Mouse (Mus musculus): ENCODE data around the gene Creb3l4.

Creb3l4 gene

DNA sequence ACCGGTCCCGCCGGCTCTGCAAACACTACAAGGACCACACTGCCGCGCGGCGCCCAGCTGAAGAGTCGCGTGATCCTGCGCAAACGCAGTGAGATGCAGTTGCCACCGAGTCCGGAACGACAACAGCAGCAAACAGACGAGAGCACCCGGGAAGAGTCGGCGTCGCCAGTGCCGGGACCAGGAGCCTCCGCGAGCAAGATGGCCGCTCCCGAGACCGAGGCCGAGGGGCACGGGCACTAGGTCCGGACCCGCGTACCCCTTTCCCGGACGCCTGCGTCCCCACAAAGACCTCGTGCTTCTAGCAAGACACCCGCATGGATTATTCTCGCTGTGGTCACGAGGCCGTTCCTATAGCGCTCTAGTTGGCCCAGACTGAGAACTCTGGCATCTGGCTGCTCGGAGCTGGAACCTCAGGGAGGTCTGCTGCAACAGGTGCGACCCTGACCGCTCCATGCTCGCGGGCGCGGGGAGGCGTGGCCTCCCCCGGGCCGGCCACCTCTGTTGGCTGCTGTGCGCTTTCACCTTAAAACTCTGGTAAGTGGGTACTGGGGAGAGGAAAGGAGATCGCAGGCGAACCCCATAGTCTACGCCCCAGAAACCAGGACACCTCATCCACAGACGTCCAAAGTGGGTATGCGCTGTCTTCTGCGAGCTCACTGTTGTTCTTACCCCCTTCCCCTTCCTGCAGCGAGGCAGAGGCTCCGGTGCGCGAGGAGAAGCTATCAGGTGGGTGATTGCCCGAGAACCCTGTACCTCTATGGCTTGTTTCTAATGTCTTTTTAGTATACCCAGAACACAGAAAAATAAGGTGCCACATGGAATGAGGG lies 11.6 kb downstream of the Creb3l4 start, which contains the start of gene Jtb:
Gene Jtb (plus strand): TSS at position 91 of the 827 bp plus-strand sequence.
- DNase-seq (ENCODE audit: low spot score in 2 of 2): peak; percentile 84 to 89

DNA sequence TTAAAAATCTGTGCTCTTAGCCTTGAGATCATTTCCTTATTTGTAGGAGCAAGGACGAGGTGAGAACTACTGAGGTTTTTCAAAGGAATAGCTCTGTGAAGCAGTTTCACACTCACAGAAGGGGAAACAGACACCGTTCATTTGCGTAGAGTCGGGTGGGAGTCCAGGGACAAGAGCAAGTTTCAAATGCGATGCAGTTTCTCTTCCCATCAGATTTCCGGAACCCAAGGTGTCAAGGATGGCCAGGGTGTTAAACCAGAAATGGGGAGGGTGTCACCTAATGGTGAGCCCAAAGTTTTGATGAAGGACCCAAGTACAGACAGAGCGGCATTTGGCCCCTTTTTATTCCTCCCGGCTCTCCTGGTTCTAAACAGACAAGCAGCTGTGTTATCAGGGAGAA lies 12.2 kb downstream of the Creb3l4 start:
- DNase-seq (ENCODE audit: low spot score in 2 of 2): no peak

DNA sequence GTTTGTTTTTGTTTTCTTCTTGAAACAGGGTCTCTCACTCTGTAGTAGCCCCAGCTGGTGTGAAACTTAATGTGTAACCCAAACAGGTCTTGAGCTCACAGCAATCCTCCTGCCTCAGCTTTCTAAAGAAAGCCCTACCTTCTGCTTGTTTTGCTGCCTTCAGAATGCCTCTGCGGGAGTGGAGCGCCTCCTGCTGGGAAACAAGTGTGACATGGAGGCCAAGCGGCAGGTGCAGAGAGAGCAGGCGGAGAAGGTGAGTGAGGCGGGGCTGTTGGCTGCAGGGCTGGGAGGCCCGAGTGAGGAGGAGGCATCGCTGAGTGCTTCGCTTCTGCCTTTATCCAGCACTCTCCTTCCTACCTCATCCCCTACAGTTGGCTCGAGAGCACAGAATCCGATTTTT lies 19.0 kb downstream of the Creb3l4 start:
- no peak for DNase-seq (ENCODE audit: low spot score in 2 of 2)

DNA sequence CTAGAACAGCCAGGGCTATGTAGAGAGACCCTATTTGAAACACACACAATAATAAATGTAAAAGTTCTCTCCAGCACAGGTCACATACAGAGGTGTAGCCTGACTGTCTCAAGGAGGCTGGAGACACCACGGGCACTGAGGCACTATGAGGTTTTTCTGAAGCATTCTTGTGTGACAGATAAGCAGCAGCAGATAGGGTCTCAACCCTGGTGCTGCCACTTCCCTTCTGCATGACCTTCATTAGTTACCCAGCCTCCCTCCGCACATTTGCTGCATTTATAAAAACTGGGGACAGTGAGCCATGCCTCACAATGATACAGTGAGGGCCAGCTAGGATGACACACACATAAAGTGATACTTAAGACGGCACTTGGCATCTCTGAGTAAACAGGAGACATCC lies 20.4 kb downstream of the Creb3l4 start:
- DNase-seq (ENCODE audit: low spot score in 2 of 2): no peak

DNA sequence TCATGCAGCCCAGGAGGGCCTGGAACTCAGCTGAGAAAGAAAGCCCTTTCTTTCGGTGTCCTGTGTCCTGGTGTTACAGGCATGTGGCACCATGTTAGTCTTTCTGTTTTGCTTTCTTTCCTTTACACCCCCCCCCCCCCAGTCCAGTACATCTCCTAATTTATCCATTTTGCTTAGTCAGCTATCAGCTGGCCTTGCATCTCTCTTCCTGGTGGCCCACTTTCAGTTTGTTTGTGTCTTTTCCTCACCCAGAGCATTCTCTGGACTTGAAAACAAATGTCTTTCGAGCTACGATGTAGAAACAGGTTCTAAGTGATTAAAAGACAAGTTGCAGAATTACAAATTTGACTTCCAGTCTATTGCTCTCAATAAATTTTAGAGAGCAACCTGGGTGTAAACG lies 20.9 kb downstream of the Creb3l4 start:
- no peak for DNase-seq (ENCODE audit: low spot score in 2 of 2)

DNA sequence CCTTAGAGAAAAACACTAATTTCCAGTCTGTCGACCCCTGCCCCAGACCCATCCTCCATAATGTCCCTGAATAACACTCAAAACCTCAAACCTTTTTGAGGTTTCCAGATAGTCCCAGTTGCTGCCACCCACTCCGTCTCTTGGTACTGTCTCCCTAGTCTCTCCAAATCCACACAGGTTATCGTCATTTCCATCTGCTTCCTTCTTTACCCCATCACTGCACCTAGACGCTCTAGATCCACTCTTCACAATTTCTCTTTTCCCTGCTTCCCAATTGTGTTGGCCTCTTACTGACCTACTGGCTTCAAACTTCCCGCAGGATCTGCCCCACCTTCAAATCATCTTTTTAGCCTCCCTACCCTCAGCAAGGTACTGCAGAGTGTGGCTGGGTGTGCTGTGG lies 22.2 kb downstream of the Creb3l4 start:
- no peak for DNase-seq (ENCODE audit: low spot score in 2 of 2)

DNA sequence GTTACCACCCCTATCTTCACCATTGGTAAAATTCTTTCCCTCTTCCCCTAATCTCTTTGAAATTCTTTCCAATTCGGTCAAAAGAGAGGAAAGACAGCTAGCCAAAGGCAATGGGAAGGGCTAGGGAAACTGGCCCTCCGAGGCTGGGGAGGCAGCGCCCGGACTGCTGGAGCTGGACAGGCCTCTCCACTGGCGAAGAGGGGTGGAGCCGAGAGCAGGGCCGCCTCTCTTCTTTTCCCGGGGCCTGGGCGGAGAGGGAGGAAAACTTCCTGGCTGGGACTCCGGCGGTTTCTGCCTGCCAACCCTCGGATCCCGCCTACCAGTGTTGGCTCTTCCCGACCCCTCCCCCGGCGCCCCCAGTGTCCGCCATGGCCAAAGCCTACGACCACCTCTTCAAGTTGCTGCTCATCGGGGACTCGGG lies 22.8 kb downstream of the Creb3l4 start:
- no peak for DNase-seq (ENCODE audit: low spot score in 2 of 2)

DNA sequence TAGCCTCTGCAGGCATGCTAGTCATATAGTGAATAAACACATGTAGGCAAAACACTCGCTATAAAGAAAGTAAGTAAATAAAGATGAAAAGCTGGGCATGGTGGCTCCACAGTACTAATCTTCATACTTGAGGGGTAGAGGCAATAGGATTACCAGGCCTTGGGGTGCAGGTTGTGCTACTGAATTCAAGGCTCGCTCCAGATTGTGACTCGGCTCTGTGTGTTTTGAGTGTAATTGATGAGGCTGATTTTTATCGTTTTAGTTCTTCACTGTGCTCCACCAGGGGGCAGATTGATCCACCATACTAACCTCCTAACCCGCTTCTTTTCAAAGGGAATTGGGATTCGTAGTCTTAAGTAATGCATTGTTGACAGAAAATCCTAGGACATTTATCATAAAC lies 23.2 kb downstream of the Creb3l4 start:
- peak; percentile 29 to 55 for DNase-seq (ENCODE audit: low spot score in 2 of 2)

DNA sequence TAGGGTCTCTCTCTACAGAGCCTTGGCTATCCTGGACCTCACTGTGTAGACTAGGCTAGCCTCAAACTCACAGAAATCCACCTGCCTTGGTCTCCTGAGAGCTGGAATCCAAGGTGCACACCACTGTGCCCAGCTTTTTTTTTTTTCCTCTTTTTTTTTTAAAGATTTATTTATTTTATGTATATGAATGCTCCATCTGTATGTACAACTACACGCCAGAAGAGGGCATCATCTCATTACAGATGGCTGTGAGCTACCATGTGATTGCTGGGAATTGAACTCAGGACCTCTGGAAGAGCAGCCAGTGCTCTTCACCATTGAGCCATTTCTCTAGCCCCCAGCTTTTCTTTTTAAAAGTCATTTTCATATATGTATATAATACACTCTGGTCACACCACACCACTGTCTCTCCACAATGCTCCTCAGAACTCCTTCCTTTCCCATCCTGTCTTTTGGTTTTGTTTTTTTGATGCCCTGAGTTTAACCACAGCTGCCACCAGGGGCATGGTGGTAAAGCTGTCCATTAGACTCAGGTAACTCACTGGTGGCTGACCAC lies 27.4 kb downstream of the Creb3l4 start:
- peak in 1 of 2 experiments; percentile 26 for DNase-seq (ENCODE audit: low spot score in 2 of 2)

DNA sequence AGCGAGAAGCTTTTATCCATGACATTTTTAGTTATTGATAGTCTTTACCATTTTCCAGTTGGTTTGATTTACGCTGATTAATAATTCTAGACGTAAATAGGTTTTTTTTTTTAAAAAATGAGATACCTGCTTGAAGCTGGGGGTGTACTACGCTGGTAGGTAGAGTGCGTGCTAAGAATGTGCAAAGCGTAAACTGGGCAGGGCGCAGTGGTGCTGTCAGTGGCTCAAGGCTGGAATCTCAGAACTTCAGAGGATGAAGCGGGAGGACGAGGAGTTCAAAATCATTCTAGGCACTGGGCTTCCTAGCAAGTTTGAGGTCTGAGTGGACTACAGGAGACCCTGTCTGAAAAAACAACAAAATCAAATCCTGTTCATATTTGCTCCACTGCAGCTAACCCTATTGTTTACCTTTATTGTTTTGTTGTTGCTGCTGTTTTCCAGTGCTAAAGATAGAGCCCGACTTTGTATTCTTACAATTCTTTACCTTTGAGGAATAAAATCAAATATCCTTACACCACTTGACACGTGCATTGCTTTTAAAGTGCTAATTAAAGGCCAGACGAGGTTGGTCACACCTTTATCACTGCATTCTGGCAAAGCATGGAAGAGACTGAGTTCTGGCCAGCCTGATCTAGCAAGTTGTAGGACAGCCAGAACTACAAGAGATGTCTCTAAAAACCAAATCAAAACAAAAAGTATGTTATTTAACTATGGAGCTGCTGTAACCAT lies 29.2 kb downstream of the Creb3l4 start:
- no peak for DNase-seq (ENCODE audit: low spot score in 2 of 2)

DNA sequence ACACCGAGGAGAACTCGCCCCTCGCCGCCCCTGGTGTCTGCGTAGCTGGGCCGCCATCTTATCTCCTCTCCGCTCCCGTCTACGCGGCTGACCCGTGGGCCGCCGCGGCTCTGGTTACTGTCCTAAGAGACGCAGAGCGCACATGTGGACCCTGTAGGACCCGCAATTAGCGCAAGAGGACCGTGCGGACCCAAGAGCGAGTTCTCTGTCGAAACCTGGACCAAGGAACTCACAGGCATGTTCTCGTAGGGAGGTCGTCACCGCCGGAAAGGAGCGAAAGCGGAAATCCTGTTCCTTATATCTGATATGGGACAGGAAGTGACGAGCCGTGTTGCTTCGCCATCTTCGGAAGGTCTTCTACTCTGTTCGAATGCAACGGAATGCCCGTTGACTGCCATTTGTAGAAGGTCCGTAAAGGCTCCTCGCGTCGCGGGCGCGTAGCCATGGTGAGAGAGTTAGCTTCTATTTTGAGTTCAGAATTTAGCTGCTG lies 29.9 kb downstream of the Creb3l4 start, which contains the start of the genes Rps27 and Rab13:
Gene Rps27 (minus strand): TSS at position 275 of the 490 bp plus-strand sequence.
Gene Rab13 (plus strand): TSS at position 319 of the 490 bp plus-strand sequence.
- DNase-seq (ENCODE audit: low spot score in 2 of 2): peak; percentile 92

DNA sequence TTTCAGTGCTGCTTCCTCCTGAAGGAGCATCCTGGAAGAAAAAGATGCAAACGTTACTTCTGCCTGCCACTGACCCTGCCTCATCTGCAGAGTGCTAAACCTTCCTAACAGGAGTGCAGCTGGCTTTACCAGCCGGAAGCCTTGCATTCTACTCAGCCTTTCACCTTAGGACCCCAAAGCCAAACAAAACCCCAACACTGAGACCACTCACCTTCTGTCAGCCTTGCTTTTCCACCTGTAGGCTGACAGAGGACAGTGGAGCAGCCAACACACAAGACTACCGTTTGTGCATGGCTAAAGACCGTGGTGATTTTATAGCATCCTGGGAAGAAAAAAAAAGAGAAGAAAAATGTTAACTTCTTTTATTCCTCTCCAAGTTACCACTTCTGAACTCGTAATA lies 30.6 kb downstream of the Creb3l4 start:
- no peak for DNase-seq (ENCODE audit: low spot score in 2 of 2)

DNA sequence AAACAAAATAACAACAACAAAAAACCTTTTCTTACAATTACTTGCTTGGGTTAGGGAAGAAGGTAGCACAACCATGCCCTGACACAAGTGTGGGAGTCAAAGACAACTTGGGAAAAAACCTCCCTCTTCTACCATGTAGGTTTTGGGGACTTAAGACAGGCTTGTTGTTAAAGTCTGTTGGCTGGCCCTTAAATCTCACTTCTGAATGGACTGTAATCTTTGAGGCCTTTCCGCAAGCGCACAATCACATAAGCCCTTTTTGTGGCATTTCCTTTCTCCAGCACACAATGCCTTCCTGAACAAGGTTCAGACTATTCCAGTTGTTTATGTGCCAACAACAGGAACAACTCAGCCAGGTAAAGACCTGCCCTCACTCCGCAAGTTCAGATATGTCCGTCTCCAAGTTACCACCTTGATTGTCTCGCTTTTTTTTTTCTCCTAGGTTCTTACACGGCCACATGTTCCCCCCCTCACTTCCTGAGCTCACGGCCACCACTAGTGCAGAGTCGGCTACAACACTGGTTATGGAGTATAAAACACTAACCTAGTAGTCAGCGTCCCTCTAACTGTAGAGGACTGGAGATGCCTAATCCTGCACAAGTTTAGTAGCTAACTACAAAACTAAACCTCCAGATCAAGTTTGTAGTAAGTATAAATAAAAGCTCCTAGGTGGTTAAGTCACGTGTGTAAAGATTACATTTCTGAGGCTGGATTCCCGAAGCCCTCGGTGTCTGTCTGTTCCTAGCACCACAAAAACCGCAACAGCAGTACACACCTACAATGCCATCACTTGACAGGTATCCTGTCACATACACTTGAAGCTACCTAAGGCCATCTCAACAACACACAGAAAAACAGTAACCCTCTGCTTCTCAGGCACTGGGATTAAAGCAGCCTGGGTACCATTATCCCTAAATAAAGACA lies 31.6 kb downstream of the Creb3l4 start:
- peak in 1 of 2 experiments; percentile 8 for DNase-seq (ENCODE audit: low spot score in 2 of 2)

DNA sequence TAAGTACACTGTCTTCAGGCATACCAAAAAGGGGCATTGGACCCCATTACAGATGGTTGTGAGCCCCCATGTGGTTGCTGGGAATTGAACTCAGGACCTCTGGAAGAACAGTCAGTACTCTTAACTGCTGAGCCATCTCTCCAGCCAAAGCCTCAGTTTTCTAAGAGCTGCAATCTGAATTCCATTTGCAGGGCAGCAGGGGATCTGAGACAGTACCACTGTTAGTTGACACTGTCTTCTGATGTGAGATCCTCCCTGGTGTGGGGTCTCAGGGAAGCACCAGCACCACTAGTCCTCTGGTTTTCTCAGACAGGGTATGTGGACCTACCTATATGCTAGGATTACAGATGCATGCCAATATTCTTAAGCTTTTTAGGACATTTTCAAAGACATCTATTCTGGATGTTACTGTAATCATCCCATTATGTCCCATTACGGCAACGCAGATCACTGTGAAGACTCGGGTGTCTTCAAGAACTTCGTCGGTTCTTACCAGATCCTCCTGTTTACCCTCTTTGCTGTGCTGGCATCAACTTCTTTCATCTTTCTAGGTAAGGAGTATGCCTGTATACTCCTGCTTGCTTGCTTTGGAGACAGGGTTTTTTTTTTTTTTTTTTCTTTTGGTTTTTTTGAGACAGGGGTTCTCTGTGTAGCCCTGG lies 33.3 kb downstream of the Creb3l4 start:
- no peak for DNase-seq (ENCODE audit: low spot score in 2 of 2)

DNA sequence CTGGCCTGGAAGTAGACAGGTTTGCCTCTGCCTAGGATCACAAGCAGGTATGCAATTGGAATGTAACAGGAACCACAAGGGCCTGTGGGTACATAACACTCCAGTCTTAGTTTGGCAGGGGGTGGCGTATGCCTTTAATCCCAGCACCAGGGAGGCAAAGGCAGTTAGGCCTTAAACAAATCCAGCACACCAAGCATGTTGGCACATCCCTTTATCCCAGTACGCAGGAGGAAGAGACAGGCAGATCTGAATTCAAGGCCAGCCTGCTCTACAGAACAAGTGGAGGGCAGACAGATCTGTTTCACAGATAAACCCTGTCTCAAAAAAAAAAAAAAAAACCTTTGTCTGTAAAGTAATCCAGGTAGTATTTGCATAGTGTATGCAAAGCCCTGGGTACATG lies 34.6 kb downstream of the Creb3l4 start:
- no peak for DNase-seq (ENCODE audit: low spot score in 2 of 2)

DNA sequence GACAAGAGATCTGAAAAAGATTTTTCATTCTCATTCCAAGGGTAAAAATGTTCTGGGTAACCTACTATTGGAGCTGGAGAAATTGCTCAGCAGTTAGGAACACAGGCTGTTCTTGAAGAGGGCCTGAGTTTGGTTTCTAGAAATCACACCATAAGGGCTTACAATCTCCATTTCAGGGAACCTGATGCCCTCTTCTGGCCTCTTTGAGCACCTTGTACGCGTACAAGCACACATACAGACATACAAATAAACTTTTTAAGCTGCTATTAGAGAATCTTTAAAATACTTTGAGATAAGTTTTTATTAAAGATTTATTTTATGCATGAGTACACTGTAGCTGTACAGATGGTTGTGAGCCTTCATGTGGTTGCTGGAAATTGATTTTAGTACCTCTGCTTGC lies 38.7 kb downstream of the Creb3l4 start:
- DNase-seq (ENCODE audit: low spot score in 2 of 2): no peak

DNA sequence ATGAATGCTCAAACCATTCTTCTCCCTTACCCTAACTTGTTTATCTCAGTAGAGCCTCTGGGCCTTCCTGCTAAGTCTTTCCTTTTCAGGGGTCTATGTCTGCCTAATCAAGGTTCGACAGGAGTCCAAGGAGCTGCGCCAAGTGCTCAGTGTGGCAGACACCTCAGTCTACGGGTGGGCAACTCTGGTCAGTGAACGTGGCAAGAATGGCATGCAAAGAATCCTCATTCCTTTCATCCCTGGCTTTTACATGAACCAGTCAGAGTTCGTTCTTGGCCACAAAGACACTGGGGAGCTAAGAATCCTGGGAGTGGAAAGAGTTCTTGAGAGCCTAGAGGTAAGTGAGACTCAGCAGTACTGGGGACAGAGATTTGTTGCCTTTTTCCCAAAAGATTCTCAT lies 39.7 kb downstream of the Creb3l4 start:
- no peak for DNase-seq (ENCODE audit: low spot score in 2 of 2)

DNA sequence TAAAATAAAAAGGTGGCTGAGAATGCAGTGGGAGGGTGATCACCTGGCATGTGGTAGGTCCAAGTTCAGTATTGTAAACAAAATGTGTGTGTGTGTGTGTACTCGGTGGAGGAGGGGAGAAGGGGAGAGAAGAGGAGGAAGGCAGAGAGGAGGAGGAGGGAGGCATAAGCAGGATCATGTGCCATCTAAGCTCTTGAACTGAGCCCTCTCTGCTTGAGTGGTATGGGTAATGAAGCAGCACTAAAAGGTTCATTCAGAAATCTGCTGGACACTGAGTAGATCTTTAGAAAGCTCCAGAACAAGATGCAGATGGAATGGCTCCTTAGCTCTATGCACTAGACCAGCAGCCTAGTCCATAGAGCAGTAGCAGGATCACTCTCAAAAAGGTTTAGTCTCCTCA lies 40.4 kb downstream of the Creb3l4 start:
- no peak for DNase-seq (ENCODE audit: low spot score in 2 of 2)

DNA sequence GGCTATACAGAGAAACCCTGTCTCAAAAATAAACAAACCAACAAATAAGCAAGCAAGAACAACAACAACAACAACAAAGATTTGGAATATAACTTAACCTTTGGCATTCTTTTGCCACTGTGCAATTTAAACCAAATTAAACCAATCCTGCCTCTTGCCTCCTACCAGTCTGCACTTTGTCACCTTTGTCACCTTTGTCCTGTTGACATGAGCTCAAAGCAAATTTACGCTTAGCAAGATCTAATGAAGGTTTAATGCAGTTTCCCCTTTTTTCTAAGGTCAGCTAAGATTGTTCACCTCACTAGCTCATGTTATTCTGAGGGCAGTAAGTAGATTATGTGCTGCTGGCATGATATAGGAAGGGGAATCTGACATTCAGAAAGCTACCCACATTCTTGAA lies 45.8 kb downstream of the Creb3l4 start:
- DNase-seq (ENCODE audit: low spot score in 2 of 2): no peak

DNA sequence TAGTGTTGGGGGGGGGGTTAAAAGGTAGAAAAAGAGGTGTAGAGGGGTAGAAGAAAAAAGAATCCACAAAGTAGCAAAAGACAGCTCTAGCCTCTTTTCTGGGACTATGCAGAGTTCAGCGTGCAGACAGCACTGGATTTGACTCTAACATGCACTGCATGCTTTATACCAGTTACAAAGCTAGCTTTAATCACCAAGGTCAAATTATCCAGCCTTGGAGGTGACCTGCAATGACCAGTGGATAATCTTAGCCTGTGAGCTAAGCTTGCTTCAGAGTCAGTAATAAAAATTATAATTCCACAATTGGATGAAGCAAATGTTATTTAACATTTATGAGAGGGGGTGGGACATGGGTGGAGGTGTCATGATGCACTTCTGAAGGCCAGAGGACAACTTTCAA lies 47.7 kb downstream of the Creb3l4 start:
- DNase-seq (ENCODE audit: low spot score in 2 of 2): no peak

DNA sequence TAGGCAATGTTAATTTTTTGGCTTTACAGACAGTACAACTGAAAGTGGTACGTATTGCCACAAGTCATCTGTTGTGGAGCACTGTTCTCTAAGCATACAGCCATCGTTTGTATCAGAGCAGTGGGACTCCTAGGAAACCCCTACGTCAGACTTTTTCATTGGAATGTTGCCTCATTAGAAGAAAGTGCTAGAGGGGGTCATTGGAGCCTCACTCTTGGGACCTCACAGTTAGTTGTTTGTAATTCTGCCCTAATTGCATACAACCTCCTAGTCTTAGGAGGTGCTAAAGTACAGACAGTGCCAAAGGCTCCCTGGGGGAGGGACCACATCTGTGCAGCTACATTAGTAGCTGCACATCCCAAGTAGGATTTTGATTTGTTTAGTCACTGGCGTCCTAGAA lies 48.6 kb downstream of the Creb3l4 start:
- DNase-seq (ENCODE audit: low spot score in 2 of 2): no peak

Data from natural killer cell, adult 2 months (primary cell).